Mouse (Mus musculus) liver, embryonic 14.5 days (tissue): ENCODE data around the gene 2410004B18Rik. TPM values are rescaled to one million over a fixed set of nuclear protein-coding genes. Genes with fewer than 3 reads are reported as not detected.
"Not testable (repeated sequence)": the region's sequence is repeated elsewhere in the genome, so short reads cannot be mapped to it uniquely, and the experiment has no call there.

ENCODE experiments used
- ATAC-seq: fragments of 200-750 bp; cut with Nextera tagmentation; 2 replicates; pipeline ENCODE4 v1.8.0; 2017; ENCODE audit warnings: moderate number of reproducible peaks, mild to moderate bottlenecking, moderate library complexity; ENCODE audit not compliant: insufficient read depth
- DNase-seq, 3 experiments: peaks; one replicate each; pipeline ENCODE4 v3.0.0-alpha.2; 2012 to 2013; ENCODE audit warnings: low read depth in 3 of 3, low spot score in 3 of 3
- H3K27ac ChIP-seq: fragments of 300-500 bp; sonication (generic); 2 replicates; pipeline ENCODE4 v1.5.1; 2014; ENCODE audit warnings: moderate library complexity, mild to moderate bottlenecking, control low read depth, inconsistent platforms
- H3K27me3 ChIP-seq: fragments of 300-500 bp; sonication (generic); 2 replicates; pipeline ENCODE4 v1.6.1; 2014; ENCODE audit warnings: mild to moderate bottlenecking, low read length, moderate library complexity; ENCODE audit not compliant: control insufficient read depth, insufficient read depth
- H3K36me3 ChIP-seq: fragments of 300-500 bp; sonication (generic); replicated peaks from 2 replicates; pipeline ENCODE4 v1.6.1; 2014; ENCODE audit warnings: low read depth; ENCODE audit not compliant: control insufficient read depth, insufficient read depth
- H3K4me1 ChIP-seq, 2 experiments: fragments of 200-500 bp in 1 of 2; fragments of 300-500 bp in 1 of 2; sonication (generic) in 1 of 2; replicated peaks; 2 replicates each; pipeline ENCODE4 v1.6.1; 2012 to 2014; ENCODE audit warnings: antibody characterized with exemption in 1 of 2, inconsistent platforms in 1 of 2, low read length in 1 of 2; ENCODE audit not compliant: control insufficient read depth in 2 of 2, insufficient read depth in 2 of 2
- H3K4me2 ChIP-seq: fragments of 300-500 bp; sonication (generic); 2 replicates; pipeline ENCODE4 v1.6.1; 2014; ENCODE audit warnings: low read depth, mild to moderate bottlenecking, control low read depth, moderate library complexity
- H3K4me3 ChIP-seq, 2 experiments: fragments of 200-500 bp in 1 of 2; fragments of 300-500 bp in 1 of 2; sonication (generic) in 1 of 2; 2 replicates each; pipeline ENCODE4 v1.5.1; 2012 to 2014; ENCODE audit warnings: low read depth in 2 of 2, low read length in 2 of 2, mild to moderate bottlenecking in 2 of 2, control low read depth in 1 of 2, inconsistent platforms in 1 of 2, moderate library complexity in 1 of 2; ENCODE audit not compliant: insufficient read depth in 1 of 2
- H3K9ac ChIP-seq: fragments of 300-500 bp; sonication (generic); replicated peaks from 2 replicates; pipeline ENCODE4 v1.6.1; 2014; ENCODE audit warnings: mild to moderate bottlenecking, control low read depth, moderate library complexity
- H3K9me3 ChIP-seq: fragments of 300-500 bp; sonication (generic); 2 replicates; pipeline ENCODE4 v1.6.1; 2016; ENCODE audit warnings: low read length, mixed read lengths; ENCODE audit not compliant: control insufficient read depth
- CTCF ChIP-seq: IDR thresholded peaks from 2 replicates; pipeline ENCODE4 v1.5.1; 2016; ENCODE audit warnings: antibody characterized with exemption, low read depth, control low read depth
- EP300 ChIP-seq: IDR thresholded peaks from 2 replicates; pipeline ENCODE4 v1.6.1; 2016; ENCODE audit warnings: antibody characterized with exemption, low read depth
- WGBS: fragments of 180-500 bp; shearing (Covaris S2); extraction: QIAGEN DNeasy Blood & Tissue Kit; methylation state at CpG from one replicate; pipeline ENCODE4 v1.1.7; 2014; ENCODE audit not compliant: insufficient replicate concordance; 5-methylcytosine and 5-hydroxymethylcytosine counted together
- polyA plus RNA-seq, 2 experiments: library from polyadenylated mRNA; depleted of rRNA in 1 of 2; stranded (reverse) in 1 of 2; unstranded in 1 of 2; fragments of >200 nt; fragmentation: Nextera tagmentation in 1 of 2; extraction: Ambion mirVana in 1 of 2; gene quantifications; 2 replicates each; pipeline versions ENCODE4 v1.2.1 to v1.2.3; 2012 to 2014

The 2410004B18Rik gene
- polyA plus RNA-seq, 2 experiments: 7.8 to 17.4 TPM

DNA sequence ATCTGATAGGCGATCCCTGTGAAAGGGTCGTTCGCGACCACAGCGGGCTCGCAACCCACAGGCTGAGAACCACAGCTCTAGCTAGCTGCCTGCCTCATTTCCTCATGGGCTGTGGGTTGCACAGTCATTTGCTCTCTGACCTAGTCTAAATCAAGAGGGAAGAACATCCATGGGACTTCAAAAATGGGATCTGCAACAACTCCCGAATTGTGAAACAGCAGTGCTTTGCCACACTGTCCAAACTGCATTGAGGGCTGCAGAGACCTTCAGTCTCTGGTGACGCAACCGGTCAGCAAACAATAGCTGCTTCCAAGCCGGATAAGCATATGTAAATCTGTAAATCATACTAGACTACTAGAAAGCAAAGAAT, 26.2 kb downstream of the 2410004B18Rik start:
- H3K4me3 ChIP-seq: no peak overlapping the region
- no peak for DNase-seq
- WGBS: 4% methylated on average over 10 of the region's 10 CpGs

DNA sequence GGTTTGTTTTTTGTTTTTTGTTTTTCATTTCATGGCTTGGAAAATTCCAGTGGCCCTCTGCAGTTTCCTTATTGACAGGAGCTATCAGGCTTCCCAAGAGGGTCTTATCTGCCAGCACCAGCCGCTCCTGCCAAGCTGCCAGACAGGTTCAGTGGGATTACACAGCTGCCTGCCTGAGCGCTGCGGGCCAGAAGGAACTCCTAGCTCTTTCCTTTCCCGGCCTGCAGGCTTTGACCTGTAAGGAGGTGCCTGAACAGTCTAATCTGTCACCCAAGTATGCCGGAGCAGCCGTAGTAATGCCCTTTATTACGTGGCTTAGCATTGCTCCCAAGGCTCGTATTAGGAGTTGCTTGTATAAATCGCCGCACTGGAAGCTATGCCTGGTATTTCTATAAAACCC, 26.7 kb downstream of the 2410004B18Rik start:
- 9% methylated on average over 10 of the region's 10 CpGs for WGBS
- ATAC-seq: peak; percentile 69

More for the DNA sequence above, 26.2 kb downstream of the 2410004B18Rik start:
- peak overlapping the region; percentile 47 for H3K4me2 ChIP-seq
- peaks cover 9% of the 10 kb centered on the region; the same call in 1 of the 2 replicates for H3K27me3 ChIP-seq
- H3K27ac ChIP-seq: no peak overlapping the region
- TF ChIP-seq CTCF (no peak), EP300 (no peak)
- H3K36me3 ChIP-seq: no peaks in the 10 kb centered on the region
- no peaks in the 10 kb centered on the region for H3K9me3 ChIP-seq
- no peak overlapping the region for H3K9ac ChIP-seq
- H3K4me1 ChIP-seq: peaks cover 5 to 16% of the 10 kb centered on the region in 2 experiments; a peak in 3 of 4 replicates
- ATAC-seq: peak; percentile 69

DNA sequence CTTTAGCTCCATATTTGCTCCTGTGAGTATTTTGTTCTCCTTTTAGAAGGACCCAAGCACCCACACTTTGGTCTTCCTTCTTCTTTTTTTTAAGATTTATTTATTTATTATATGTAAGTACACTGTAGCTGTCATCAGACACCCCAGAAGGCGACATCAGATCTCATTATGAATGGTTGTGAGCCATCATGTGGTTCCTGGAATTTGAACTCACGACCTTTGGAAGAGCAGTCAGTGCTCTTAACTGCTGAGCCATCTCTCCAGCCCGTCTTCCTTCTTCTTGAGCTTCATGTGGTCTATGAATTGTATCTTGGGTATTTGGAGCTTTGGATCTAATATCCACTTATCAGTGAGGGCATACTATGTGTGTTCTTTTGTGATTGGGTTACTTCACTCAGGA, 27.8 kb downstream of the 2410004B18Rik start:
- not testable (repeated sequence) for H3K27ac ChIP-seq, DNase-seq, H3K36me3 ChIP-seq, H3K27me3 ChIP-seq, H3K9ac ChIP-seq, H3K4me2 ChIP-seq, H3K9me3 ChIP-seq, ATAC-seq, H3K4me3 ChIP-seq
- H3K4me1 ChIP-seq: peaks cover 5 to 20% of the 10 kb centered on the region in 2 experiments; a peak in 3 of 4 replicates
- 52% methylated on average over 3 of the region's 3 CpGs for WGBS

More for the DNA sequence above, 26.7 kb downstream of the 2410004B18Rik start:
- peaks cover 5 to 20% of the 10 kb centered on the region in 2 experiments; a peak in 3 of 4 replicates for H3K4me1 ChIP-seq
- TF ChIP-seq EP300: no peak
- no peak for TF ChIP-seq CTCF
- H3K27ac ChIP-seq: no peak overlapping the region
- peak overlapping the region; percentile 47 for H3K4me2 ChIP-seq
- no peak overlapping the region for H3K4me3 ChIP-seq
- H3K9ac ChIP-seq: no peak overlapping the region; the same call in 1 of the 2 replicates
- no peaks in the 10 kb centered on the region for H3K9me3 ChIP-seq
- DNase-seq: peak in 1 of 3 experiments; percentile 24
- peaks cover 9% of the 10 kb centered on the region; the same call in 1 of the 2 replicates for H3K27me3 ChIP-seq
- H3K36me3 ChIP-seq: no peaks in the 10 kb centered on the region

DNA sequence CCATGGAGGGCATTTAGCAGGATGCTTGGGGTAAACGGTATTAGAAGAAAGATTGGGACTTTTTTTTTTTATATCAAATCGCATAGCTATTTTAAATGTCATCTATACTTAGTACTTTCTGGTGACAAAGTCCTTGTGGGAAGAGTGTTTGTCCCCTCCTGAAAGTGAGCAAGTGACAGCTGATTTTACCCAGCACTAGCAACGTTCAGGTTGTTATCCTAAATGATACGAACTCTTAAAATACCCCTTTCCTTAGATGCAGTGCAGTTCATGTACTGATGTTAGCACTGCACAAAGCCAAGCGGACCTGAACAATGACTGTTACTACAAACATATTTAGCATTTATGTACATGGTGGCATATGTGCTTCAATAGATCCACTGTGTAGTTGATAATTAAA, 29.0 kb downstream of the 2410004B18Rik start:
- Histone ChIP-seq H3K9ac (no peak overlapping the region), H3K4me3 (no peak overlapping the region), H3K36me3 (no peaks in the 10 kb centered on the region), H3K27ac (no peak overlapping the region), H3K27me3 (peaks cover 9% of the 10 kb centered on the region; the same call in 1 of the 2 replicates), H3K9me3 (no peaks in the 10 kb centered on the region), H3K4me2 (no peak overlapping the region), H3K4me1 (peaks cover 5 to 20% of the 10 kb centered on the region in 2 experiments; a peak in 3 of 4 replicates)
- ATAC-seq (no peak), DNase-seq (no peak)
- TF ChIP-seq EP300: no peak
- no peak for TF ChIP-seq CTCF
- 71% methylated on average over 5 of the region's 5 CpGs for WGBS

DNA sequence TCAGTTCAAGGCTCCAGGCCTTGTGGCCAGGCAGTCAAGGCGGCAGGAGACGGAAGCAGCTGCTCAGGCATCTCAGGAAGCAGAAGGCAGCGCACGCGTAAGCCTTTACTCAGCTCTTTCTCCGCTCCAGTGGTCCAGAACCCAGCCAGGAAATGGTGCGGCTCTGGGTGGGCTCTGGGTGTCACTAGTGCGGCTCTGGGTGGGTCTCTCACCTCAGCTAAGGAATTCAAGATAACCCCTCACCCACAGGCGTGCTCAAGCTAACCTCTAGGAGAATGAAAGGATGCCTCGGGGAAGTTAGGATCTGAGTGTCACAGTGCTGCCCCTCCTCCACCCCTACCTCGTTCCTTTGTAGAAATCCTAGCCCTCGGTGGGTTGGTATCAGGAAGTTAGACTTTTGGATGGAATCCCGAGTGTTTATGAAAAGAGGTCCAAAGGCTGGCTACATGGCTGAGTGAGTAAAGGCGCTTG, 31.3 kb downstream of the 2410004B18Rik start:
- ATAC-seq (0 out of 2 replicates have a peak, but pooled peaks have one; percentile 33), DNase-seq (no peak)
- Histone ChIP-seq H3K4me3 (no peak overlapping the region), H3K4me2 (no peak overlapping the region; the same call in 1 of the 2 replicates), H3K27ac (no peak overlapping the region), H3K27me3 (no peaks in the 10 kb centered on the region), H3K36me3 (no peaks in the 10 kb centered on the region), H3K9ac (no peak overlapping the region), H3K9me3 (no peaks in the 10 kb centered on the region), H3K4me1 (peaks cover 2 to 10% of the 10 kb centered on the region in 2 experiments; a peak in 1 of 4 replicates)
- TF ChIP-seq CTCF (no peak), EP300 (no peak)
- 23% methylated on average over 14 of the region's 14 CpGs for WGBS
